Mouse (Mus musculus): ENCODE measurements around the gene Xpr1.

GRCm38 (mm10) chr1:155238126-155238525 lies 179.1 kb downstream of the Xpr1 start:
- TF ChIP-seq CTCF (IDR thresholded peaks at IDR 0.05; ENCODE audit: low read depth, low read length) (no peak), POLR2A (IDR thresholded peaks at IDR 0.05; ENCODE audit: borderline replicate concordance, low read depth, low read length) (no peak)

Measured in bone marrow macrophage, adult 2 months (primary cell).